Mouse (Mus musculus) heart, adult 2 months (tissue): ENCODE data around the gene Glp2r. TPM values are rescaled to one million over a fixed set of nuclear protein-coding genes. Genes with fewer than 3 reads are reported as not detected.

ENCODE experiments used
- DNase-seq, 2 experiments: peaks; one replicate each; pipeline ENCODE4 v3.0.0; 2021
- H3K27ac ChIP-seq: fragments of 200-600 bp; 2 replicates; pipeline ENCODE4 v1.8.1; 2022
- H3K27me3 ChIP-seq: fragments of 200-500 bp; 2 replicates; pipeline ENCODE4 v1.6.1; 2012; ENCODE audit warnings: mild to moderate bottlenecking, low read length, inconsistent platforms, mixed read lengths; ENCODE audit not compliant: control insufficient read depth, insufficient read depth
- H3K36me3 ChIP-seq: fragments of 200-500 bp; 2 replicates; pipeline ENCODE4 v1.6.1; 2012; ENCODE audit warnings: low read length, inconsistent platforms; ENCODE audit not compliant: control insufficient read depth, insufficient read depth
- H3K4me1 ChIP-seq: fragments of 200-500 bp; 2 replicates; pipeline ENCODE4 v1.6.1; 2011; ENCODE audit warnings: low read length; ENCODE audit not compliant: control insufficient read depth, insufficient read depth
- H3K4me3 ChIP-seq: fragments of 200-600 bp; 2 replicates; pipeline ENCODE4 v1.8.1; 2022
- H3K79me2 ChIP-seq: fragments of 200-500 bp; replicated peaks from 2 replicates; pipeline ENCODE4 v1.6.1; 2012; ENCODE audit warnings: mild to moderate bottlenecking, inconsistent platforms, low read length, moderate library complexity, mixed read lengths; ENCODE audit not compliant: control insufficient read depth, insufficient read depth
- H3K9ac ChIP-seq: fragments of 200-500 bp; 2 replicates; pipeline ENCODE4 v1.6.1; 2012; ENCODE audit warnings: low read depth, mild to moderate bottlenecking, control low read depth, inconsistent platforms, low read length, mixed read lengths
- CTCF ChIP-seq: fragments of 200-600 bp; IDR thresholded peaks from 2 replicates; pipeline ENCODE4 v1.8.1; 2022; ENCODE audit warnings: antibody characterized with exemption, mild to moderate bottlenecking, moderate library complexity
- EP300 ChIP-seq: fragments of 200-500 bp; IDR thresholded peaks from 2 replicates; pipeline ENCODE4 v1.6.1; 2011; ENCODE audit warnings: low read depth, low read length, control low read depth; ENCODE audit not compliant: insufficient read depth
- POLR2A ChIP-seq: fragments of 200-500 bp; IDR thresholded peaks from 2 replicates; pipeline ENCODE4 v1.6.1; 2011; ENCODE audit warnings: mild to moderate bottlenecking, low read depth, low read length, control low read depth; ENCODE audit not compliant: insufficient read depth
- WGBS: fragments of 180-500 bp; shearing (Covaris S2); methylation state at CpG from one replicate; pipeline ENCODE4 v1.1.7; 2018; 5-methylcytosine and 5-hydroxymethylcytosine counted together
- intact Hi-C: fragments of 180-260 bp; cut with DNase I; formaldehyde crosslinking; loops from one replicate; pipeline ENCODE4 v1.15.1; 2025
- polyA plus RNA-seq: library from polyadenylated mRNA; depleted of rRNA; stranded (reverse); fragments of >200 nt; gene quantifications from 2 replicates; pipeline ENCODE4 v1.2.3, GENCODE M21; 2012
- total RNA-seq, 2 experiments: library from RNA; stranded (reverse); gene quantifications; 2 replicates each; pipeline ENCODE4 v1.2.3; 2021

The Glp2r gene
- total and polyA plus RNA-seq, 3 experiments = not detected

GRCm38 (mm10) chr11:67723231-67724013 lies 47.5 kb downstream of the Glp2r start:
- no peak overlapping the region for H3K27ac ChIP-seq
- no peak for TF ChIP-seq CTCF
- no peak for TF ChIP-seq EP300
- no peak for TF ChIP-seq POLR2A
- no peak overlapping the region for H3K9ac ChIP-seq
- H3K36me3 ChIP-seq = peaks cover 2% of the 10 kb centered on the region; the same call in 1 of the 2 replicates
- DNase-seq = no peak
- no peaks in the 10 kb centered on the region for H3K27me3 ChIP-seq
- no peak overlapping the region for H3K4me3 ChIP-seq
- H3K4me1 ChIP-seq = peaks cover 2% of the 10 kb centered on the region
- no peaks in the 10 kb centered on the region for H3K79me2 ChIP-seq
- WGBS = 72% methylated on average over 8 of the region's 8 CpGs
- intact Hi-C loops = no loop called here

GRCm38 (mm10) chr11:67722399-67723156 lies 48.4 kb downstream of the Glp2r start:
- H3K4me1 ChIP-seq = peaks cover 2% of the 10 kb centered on the region
- 76% methylated on average over 7 of the region's 7 CpGs for WGBS
- no peak overlapping the region for H3K4me3 ChIP-seq
- H3K36me3 ChIP-seq = peaks cover 2% of the 10 kb centered on the region; the same call in 1 of the 2 replicates
- H3K27ac ChIP-seq = no peak overlapping the region
- TF ChIP-seq POLR2A (no peak), CTCF (no peak), EP300 (no peak)
- H3K79me2 ChIP-seq = no peaks in the 10 kb centered on the region
- DNase-seq = no peak
- H3K27me3 ChIP-seq = no peaks in the 10 kb centered on the region
- intact Hi-C loops = no loop called here
- no peak overlapping the region for H3K9ac ChIP-seq

- Histone ChIP-seq H3K4me3 (no peak overlapping the region), H3K4me1 (no peaks in the 10 kb centered on the region; the same call in none of the 2 replicates), H3K36me3 (no peaks in the 10 kb centered on the region), H3K27me3 (no peaks in the 10 kb centered on the region), H3K9ac (no peak overlapping the region), H3K27ac (no peak overlapping the region), H3K79me2 (no peaks in the 10 kb centered on the region)
- intact Hi-C loops = no loop called here
- TF ChIP-seq CTCF (no peak), POLR2A (no peak), EP300 (no peak)
- WGBS = 43% methylated on average over 5 of the region's 5 CpGs
- no peak for DNase-seq
Observed at GRCm38 (mm10) chr11:67721485-67721884, 49.5 kb downstream of the Glp2r start.

- no peak for DNase-seq
- H3K79me2 ChIP-seq = no peaks in the 10 kb centered on the region
- no peaks in the 10 kb centered on the region for H3K27me3 ChIP-seq
- no peak overlapping the region for H3K9ac ChIP-seq
- WGBS = 71% methylated on average over 4 of the region's 4 CpGs
- no peak overlapping the region for H3K27ac ChIP-seq
- intact Hi-C loops = no loop called here
- H3K4me1 ChIP-seq = no peaks in the 10 kb centered on the region
- H3K36me3 ChIP-seq = no peaks in the 10 kb centered on the region
- TF ChIP-seq EP300 = no peak
- TF ChIP-seq CTCF = no peak
- TF ChIP-seq POLR2A = no peak
- H3K4me3 ChIP-seq = no peak overlapping the region
Observed at GRCm38 (mm10) chr11:67715382-67715781, 55.6 kb downstream of the Glp2r start.

- H3K4me1 ChIP-seq = no peaks in the 10 kb centered on the region
- no peak overlapping the region for H3K4me3 ChIP-seq
- no peak overlapping the region for H3K27ac ChIP-seq
- no peaks in the 10 kb centered on the region for H3K79me2 ChIP-seq
- no peak overlapping the region for H3K9ac ChIP-seq
- H3K27me3 ChIP-seq = no peaks in the 10 kb centered on the region
- WGBS = 80% methylated on average over 4 of the region's 4 CpGs
- no peaks in the 10 kb centered on the region for H3K36me3 ChIP-seq
- intact Hi-C loops = no loop called here
- DNase-seq = no peak
- no peak for TF ChIP-seq POLR2A
- no peak for TF ChIP-seq EP300
- no peak for TF ChIP-seq CTCF
Observed at GRCm38 (mm10) chr11:67712976-67713375, 58.0 kb downstream of the Glp2r start.
